Mouse (Mus musculus) layer of hippocampus, adult 8-10 months (tissue): ENCODE measurements around the gene Rhox2c. TPM values are rescaled to one million over a fixed set of nuclear protein-coding genes. Genes with fewer than 3 reads are reported as not detected.
"Not testable (repeated sequence)": the region's sequence is repeated elsewhere in the genome, so short reads cannot be mapped to it uniquely, and the experiment has no call there.

ENCODE experiments used
- DNase-seq, 2 experiments: peaks; one replicate each; pipeline ENCODE4 v3.0.0; 2022; ENCODE audit warnings: low spot score in 2 of 2
- total RNA-seq, 4 experiments: library from RNA; stranded (reverse); gene quantifications; 2 replicates each; pipeline ENCODE4 v1.2.4; 2022

Gene Rhox2c
- total RNA-seq: not detected

DNA sequence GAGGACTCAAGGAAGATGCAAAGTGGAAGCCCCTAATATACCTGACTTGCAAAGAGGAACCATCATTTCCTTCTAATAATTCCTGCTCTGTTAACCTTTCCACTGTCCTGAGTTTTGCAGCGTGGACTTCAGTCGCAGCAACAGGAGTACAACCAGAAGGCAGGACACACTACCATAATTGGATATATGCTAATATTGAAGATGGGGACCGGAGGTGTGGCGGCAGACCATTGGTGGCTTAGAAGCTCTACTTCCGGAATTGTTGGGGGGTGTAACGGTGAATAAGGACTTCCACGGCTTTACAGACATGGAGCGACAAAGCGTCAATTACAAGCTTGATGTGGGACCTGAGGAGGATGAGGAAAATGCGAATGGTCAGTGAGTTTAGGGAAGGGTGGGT is at the start of gene Rhox2c:
Gene Rhox2c, plus strand, starts transcription at position 301 of the 400 bp plus-strand sequence.
- DNase-seq: not testable (repeated sequence)

DNA sequence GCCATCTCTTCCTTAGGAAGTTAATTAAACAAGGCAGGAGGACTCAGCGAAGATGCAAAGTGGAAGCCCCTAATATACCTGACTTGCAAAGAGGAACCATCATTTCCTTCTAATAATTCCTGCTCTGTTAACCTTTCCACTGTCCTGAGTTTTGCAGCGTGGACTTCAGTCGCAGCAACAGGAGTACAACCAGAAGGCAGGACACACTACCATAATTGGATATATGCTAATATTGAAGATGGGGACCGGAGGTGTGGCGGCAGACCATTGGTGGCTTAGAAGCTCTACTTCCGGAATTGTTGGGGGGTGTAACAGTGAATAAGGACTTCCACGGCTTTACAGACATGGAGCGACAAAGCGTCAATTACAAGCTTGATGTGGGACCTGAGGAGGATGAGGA is 41.7 kb upstream of the Rhox2c start, which contains the start of gene Rhox2b:
Gene Rhox2b, plus strand, starts transcription at position 301 of the 400 bp plus-strand sequence.
- DNase-seq: not testable (repeated sequence)

DNA sequence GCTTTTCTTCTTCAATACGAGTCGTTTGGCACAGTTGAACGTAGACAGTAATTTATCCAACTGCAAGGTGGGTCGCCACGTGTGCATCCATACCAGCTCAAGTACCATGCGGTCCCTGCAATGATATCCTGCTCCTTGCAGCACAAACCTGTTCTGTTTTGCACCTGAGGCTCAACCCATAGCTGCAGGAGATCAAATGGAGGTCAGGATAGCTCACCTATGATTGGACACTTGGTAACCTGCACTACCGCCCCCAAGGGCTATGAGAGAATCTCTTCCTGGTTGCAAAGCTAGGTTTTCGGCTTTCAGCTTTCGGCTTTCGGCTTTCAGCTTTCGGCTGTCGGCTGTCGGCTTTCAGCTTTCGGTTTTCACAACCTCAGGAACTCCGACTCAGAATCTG is 21.3 kb upstream of the Rhox2c start, which contains the start of gene Rhox4b:
Gene Rhox4b, plus strand, starts transcription at position 301 of the 400 bp plus-strand sequence.
- DNase-seq: not testable (repeated sequence)

DNA sequence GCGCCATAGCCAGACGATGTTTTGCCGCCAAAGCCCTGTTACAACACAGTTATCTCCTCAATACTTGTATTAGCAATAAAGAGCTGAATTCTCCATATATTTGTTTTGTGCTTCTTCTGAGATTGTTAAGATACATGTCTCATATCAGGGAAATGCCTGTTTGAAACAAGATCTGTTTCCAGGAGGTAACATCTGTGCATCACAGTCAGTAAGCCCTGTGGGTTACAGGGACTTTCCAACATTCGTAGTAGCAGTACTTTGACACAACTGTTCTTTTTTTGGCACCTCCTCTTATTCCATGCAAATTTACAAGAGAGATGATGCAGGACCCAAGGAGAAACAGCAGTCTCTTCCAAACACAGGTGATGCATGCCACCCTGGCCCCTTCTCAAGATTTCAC is 4.8 kb downstream of the Rhox2c start, which contains the start of gene Rhox3c:
Gene Rhox3c, plus strand, starts transcription at position 301 of the 400 bp plus-strand sequence.
- DNase-seq: not testable (repeated sequence)

DNA sequence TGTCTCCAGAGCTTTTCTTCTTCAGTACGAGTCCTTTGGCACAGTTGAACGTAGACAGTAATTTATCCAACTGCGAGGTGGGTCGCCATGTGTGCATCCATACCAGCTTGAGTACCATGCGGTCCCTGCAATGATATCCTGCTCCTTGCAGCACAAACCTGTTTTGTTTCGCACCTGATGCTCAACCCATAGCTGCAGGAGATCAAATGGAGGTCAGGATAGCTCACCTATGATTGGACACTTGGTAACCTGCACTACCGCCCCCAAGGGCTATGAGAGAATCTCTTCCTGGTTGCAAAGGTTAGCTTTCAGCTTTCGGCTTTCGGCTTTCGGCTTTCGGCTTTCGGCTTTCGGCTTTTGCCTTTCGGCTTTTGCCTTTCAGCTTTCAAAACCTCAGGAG is 26.6 kb downstream of the Rhox2c start, which contains the start of gene Rhox4c:
Gene Rhox4c, plus strand, starts transcription at position 301 of the 400 bp plus-strand sequence.
- not testable (repeated sequence) for DNase-seq

DNA sequence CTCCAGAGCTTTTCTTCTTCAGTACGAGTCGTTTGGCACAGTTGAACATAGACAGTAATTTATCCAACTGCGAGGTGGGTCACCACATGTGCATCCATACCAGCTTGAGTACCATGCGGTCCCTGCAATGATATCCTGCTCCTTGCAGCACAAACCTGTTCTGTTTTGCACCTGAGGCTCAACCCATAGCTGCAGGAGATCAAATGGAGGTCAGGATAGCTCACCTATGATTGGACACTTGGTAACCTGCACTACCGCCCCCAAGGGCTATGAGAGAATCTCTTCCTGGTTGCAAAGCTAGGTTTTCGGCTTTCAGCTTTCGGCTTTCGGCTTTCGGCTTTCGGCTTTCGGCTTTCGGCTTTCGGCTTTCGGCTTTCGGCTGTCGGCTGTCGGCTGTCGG is 60.6 kb downstream of the Rhox2c start, which contains the start of gene Rhox4d:
Gene Rhox4d, plus strand, starts transcription at position 301 of the 400 bp plus-strand sequence.
- DNase-seq: not testable (repeated sequence)

Other genes starting within 250 kb of the Rhox2c start
- gene Gm9, start 242.6 kb upstream of the Rhox2c start, total RNA-seq: not detected
- not detected for gene Rhox1, start 231.4 kb upstream of the Rhox2c start, total RNA-seq
- not detected for gene Rhox2a, start 208.7 kb upstream of the Rhox2c start, total RNA-seq
- gene Rhox3a, start 203.8 kb upstream of the Rhox2c start, total RNA-seq: not detected
- not detected for gene Rhox4a, start 188.3 kb upstream of the Rhox2c start, total RNA-seq
- gene Rhox3a2, start 73.7 kb upstream of the Rhox2c start, total RNA-seq: not detected
- not detected for gene Rhox4a2, start 62.8 kb upstream of the Rhox2c start, total RNA-seq
- not detected for gene Rhox2b, start 41.6 kb upstream of the Rhox2c start, total RNA-seq
- not detected for gene Rhox4b, start 21.2 kb upstream of the Rhox2c start, total RNA-seq
- not detected for gene Rhox3c, start 4.9 kb downstream of the Rhox2c start, total RNA-seq
- gene Rhox4c, start 26.7 kb downstream of the Rhox2c start, total RNA-seq: not detected
- gene Rhox2d, start 39.7 kb downstream of the Rhox2c start, total RNA-seq: not detected
- not detected for gene Rhox4d, start 60.7 kb downstream of the Rhox2c start, total RNA-seq
- gene Rhox2e, start 76.8 kb downstream of the Rhox2c start, total RNA-seq: not detected
- gene Rhox3e, start 88.3 kb downstream of the Rhox2c start, total RNA-seq: not detected
- not detected for gene Rhox4e, start 103.7 kb downstream of the Rhox2c start, total RNA-seq
- gene Rhox2f, start 117.7 kb downstream of the Rhox2c start, total RNA-seq: not detected
- not detected for gene Rhox3f, start 127.3 kb downstream of the Rhox2c start, total RNA-seq
- not detected for gene Rhox4f, start 154.0 kb downstream of the Rhox2c start, total RNA-seq
- gene Rhox3g, start 174.9 kb downstream of the Rhox2c start, total RNA-seq: not detected
- not detected for gene Rhox2g, start 189.8 kb downstream of the Rhox2c start, total RNA-seq
- not detected for gene Rhox4g, start 197.6 kb downstream of the Rhox2c start, total RNA-seq
- not detected for gene Rhox3h, start 215.1 kb downstream of the Rhox2c start, total RNA-seq
- not detected for gene Rhox2h, start 219.6 kb downstream of the Rhox2c start, total RNA-seq